Mouse (Mus musculus) cerebellum, adult 9-11 months (tissue): Measurements from ENCODE around the gene Slfn8.
"Not testable (repeated sequence)": the region's sequence is repeated elsewhere in the genome, so short reads cannot be mapped to it uniquely, and the experiment has no call there.

Experiments used
- DNase-seq: peaks from one replicate; pipeline ENCODE4 v3.0.0; 2022

Gene Slfn8

DNA sequence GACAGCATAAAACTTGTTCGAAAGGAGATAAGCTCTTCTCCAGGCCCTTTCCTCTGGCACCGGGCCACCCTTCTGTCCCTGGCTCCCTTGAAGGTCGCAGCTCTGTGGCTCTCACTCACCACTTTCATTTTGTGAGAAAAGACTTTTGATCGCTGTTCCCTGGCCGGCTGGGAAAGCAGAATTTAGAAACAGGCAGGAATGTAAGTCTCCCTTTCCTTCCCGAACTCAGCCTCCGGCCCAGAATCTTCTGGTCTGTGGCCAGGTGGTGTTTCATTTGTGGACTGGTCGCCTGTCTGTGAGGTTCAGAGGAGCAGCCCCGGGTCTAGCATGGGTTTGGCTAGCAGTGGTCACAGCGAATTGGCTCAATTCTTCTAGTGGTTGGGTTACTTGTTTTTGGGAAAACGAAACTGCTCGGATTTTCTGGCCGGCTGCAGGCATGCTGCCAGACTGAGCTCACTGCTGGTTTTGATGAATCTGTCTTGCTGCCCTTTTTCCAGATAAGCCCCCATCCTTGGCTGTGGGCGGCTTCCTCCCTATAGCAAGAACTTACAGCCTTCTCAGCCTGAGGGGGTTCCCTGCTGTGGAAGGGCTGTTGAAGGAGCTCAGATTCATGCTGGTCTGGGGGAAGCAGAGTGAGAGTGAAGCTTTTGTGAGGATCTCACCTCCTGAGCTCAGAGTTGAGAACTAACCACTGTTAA is 29.0 kb downstream of the Slfn8 start, which contains the start of gene Slfn9:
Gene Slfn9, minus strand, starts transcription at position 362 of the 698 bp plus-strand sequence.
- peak; percentile 2 for DNase-seq

DNA sequence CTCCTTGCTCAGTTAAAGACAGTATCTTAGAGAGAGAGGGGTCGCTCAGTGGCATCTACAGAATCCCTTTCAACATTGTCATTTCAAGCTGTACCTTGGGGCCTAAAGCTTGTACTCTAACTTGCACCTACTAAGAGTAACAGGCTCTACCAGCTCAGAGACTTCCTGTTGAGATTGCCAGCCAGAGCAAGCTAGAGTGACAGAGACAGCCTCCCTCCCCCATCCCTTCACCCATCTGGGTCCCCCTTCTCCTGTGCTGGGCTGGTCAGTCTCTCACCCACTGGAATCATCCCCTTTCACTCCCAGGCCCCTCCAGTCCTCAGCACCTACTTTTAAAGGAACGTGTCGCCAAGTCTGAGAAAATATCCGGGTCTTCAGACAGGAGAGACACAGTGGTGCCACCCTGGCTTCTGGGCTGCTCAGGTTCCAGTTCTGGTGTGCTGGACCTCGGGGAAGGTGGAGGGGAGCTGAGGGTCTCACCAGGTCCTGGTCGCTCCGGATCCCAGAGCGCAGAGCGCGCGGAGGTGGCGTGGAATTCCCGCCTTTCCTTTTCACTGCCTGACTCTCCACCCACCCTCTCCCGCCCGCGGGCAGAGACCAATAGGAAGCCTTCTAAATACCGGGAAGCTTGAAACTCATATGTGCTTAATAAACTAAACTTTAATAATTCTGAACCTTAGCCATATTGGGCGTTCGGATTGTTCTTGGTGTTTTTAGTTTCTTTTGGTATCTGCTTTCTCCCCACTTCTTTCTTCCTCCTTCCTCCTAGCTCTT is 29.8 kb downstream of the Slfn8 start:
- not testable (repeated sequence) for DNase-seq

DNA sequence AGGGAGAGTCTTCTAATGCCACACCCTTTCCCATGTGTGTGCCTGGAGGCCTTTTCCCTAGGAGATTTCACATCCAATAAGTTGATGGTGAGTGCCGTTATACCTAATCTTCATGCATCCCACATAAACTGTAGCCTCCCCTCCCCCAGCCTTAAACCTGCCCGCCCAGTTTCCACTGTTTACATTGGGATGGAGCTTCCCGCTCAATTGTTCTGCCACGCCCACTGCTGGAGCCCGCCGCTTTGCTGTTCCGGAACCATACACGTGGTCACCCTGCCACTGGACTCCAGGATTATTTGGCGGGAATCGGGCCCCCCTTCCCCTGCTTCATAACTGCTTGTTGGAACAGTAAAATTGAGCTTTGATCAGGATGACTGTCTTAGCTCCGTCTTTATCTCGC is 31.3 kb downstream of the Slfn8 start:
- no peak for DNase-seq

DNA sequence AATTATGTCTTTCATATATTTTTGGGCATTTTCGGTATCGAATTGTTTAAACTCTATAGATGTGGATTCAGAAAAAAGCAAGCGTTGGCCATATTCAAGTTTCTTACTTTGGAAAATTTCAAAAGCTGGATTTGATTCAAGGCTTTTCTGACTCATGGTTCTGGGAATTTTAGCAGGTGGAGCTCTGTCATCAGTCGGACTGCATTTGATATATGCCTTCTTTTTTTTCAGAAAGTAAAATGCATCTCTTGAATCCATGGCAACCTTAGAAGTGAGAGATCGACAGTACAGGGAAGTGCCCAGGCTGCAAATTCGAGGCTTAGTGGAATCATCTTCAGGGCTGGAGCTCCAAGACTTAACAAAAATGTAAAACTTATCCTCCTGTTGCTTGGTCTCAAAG is 33.0 kb downstream of the Slfn8 start:
- no peak for DNase-seq

DNA sequence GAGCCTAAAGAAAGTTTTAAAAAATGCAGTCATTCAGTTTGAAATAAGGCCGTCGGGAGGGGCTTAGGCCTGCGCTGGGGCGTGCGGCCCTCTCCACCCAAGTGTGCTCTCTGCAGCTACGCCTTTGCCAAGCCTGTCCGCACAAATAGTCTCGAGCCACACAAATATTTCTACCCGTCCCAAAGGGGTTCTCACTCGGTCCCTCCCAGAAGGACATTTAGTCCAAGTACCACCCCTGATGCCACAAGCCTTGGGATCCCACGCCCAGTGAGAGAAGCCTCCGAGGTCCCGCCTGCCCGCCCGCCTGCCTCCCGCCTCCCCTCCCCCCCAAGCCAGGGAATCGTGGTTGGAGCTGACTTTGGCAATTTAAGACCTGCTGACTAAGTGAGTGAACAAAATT is 37.4 kb downstream of the Slfn8 start:
- no peak for DNase-seq

DNA sequence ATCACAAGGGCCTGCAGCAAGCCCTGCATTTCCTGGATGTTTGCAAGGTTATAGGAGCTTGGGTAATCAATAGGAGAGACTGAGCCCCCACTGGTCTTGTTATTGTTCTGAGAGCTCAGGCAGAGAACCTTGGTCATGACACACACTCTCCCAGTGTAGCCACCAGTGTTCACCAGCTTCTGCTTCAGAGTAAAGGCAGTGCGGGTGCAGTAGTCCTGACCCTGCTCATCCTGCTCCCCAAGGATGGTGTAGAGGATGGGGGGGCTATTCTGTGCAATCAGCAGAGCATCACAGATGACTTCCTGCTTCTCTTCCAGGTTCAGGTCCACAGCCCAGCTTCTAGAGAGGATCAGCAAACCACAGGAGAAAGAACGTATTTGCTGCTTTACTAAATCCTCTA is 38.2 kb downstream of the Slfn8 start:
- not testable (repeated sequence) for DNase-seq

DNA sequence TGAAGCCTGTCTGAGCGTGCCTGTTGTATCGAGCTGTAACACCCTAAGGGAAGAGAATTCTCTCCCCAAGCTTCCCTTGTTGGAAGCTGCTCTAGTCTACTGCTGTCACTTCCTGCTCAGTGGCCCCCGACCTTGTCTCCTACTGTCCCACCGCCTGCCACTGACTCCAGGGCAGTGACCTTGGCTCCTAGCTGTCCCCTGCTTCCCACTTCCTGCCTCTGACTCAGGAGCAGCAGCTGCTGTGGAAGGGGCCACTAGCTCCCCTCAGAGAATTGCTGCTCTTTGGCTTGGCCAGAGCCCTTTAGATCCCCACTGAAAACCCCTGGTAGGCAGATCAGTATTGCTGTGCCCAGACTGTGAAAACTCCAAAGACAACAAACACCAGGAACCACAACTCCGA is 46.7 kb downstream of the Slfn8 start:
- DNase-seq, result no peak

DNA sequence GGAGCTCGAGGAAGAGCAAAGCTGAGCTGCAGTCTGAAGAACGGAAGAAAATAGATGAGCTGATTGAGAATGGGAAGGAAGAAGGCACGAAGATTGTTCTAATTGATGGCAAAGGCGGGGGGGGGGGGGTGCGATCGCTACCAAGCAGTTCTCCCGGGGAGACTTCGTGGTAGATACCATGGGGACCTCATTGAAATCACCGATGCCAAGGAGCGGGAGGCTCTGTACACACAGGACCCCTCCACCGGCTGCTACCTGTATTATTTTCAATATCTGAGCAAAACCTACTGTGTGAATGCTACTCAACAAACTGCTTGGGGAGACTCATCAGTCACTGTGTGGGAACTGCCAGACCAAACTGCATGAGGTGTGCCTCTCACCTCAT is 49.0 kb downstream of the Slfn8 start:
- DNase-seq, result no peak

DNA sequence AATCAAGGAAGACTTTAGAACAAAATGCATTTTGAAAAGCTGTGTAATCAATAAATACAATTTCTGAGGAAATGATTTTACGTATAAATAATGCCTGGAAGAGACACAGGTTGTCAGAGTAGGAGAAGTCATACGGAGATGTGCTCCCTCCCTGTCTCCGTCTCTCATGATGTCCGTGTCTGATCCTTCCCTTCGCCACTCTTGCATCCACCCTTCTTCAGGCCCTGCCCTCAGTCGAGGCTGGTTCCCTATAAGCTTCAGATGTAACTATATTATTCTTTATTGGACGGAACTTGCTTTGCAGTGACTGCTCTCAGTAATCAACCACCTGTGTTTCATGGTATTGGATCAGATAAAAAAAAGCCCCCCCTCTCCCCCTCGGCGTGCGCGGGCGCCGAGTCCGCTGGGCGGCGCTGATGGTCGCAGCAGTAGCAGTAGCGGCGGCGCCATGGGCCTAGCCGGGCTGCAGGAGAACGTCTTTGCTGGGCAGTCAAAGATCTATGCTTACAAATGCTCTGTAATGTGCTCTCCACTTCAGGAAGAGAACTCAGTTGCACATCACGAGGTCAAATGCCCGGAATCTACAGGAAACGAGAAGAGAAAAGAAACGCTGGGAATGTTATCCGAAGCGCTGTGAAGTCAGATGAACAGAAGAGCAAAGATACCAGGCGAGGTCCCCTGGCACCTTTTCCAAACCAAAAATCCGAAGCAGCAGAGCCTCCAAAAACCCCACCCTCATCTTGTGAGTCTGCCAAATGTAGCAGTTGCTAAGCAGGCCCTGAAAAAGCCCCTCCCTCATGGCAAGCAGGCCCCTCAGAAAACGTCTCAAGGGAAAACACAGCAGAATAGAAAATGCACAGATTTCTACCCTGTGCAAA is 49.7 kb downstream of the Slfn8 start:
- DNase-seq, result peak; percentile 41

DNA sequence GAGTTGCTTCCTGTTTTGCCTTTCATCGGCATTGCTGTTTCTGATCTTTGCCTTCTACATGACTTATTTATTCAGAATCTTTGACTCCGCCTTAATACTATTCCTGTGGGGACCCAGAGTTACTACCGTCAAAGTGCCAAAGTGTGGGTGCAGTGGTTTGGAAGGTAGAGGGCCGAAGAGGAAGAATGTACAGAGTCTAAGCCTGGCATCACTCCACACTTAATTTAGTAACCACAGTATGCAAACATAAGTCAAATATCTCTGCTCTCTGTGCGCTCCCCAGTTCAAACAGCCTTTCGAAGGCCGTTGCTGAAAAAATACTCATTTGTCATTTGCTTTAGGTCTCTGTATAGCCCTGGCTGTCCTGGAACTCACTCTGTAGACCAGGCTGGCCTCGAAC is 58.4 kb downstream of the Slfn8 start:
- no peak for DNase-seq

DNA sequence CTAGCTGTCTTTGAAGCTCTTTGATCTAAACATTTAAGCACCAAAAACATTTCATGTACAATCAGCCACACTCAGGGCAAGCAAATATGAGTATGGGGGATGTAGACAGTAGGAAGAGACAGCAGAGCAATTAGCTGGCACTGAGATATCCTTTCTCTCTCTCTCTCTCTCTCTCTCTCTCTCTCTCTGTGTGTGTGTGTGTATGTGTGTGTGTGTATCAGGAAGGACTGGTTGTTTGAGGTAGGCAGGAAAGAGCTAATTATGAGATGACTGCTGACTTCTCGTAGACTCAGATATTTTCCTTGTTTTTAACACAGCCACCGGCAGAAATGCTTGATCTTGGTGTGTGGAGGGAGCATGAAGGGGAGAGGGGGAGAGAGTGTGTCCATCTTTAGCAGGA is 58.9 kb downstream of the Slfn8 start:
- no peak for DNase-seq

DNA sequence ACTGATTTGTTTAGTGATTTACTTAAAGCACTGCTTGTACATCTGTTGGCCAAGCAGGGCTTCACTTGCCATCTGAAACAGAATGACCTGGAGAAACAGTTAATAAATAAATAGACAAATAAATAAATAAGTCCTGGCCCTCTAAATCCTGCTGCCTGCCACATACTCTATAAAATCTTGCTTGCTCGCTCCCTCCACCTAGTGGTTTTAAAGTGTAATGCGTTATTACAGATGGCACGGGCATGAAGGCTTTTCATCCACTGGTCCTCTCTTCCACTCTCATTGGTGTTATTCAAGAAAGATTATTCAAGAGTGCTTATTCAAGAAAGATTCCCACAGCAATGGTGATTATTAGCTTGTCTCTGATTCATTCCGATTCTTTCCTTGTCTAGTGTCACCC is 61.0 kb downstream of the Slfn8 start:
- DNase-seq, result peak; percentile 18

DNA sequence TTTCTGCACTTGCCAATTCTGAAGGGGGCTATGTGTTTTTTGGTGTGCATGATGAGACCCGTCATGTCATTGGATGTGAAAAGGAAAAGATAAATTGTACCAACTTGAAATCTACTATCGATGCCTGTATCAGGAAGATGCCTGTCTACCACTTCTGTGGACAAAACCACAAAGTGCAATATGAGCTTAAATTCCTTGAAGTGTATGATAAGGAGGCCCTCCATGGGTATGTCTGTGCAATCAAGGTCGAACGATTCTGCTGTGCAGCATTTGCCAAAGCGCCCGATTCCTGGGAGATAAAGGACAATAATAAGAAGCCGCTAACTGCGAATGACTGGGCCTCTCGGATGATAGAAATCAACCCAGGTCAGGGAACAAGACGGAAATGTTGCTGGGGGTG is 63.7 kb downstream of the Slfn8 start:
- DNase-seq, result no peak

DNA sequence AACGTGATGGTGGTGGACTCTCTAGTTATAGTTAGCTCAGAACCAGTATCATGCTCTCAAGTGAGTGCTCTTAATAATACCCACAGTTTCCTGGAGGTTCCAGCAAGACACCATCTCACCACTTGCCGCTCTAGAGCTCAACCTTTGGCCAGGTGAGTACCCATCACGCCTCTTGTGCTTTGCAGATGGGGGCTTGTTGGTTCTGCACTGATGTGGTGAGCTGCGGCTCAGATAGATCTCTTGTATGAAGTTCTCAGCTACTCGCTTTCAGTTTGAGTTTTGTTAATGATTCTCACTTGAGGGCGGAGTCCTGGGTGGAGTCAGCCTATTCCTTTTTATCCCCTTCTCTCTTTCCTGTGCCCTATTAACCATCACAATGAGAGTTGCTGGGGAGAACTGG is 66.0 kb downstream of the Slfn8 start:
- no peak for DNase-seq

DNA sequence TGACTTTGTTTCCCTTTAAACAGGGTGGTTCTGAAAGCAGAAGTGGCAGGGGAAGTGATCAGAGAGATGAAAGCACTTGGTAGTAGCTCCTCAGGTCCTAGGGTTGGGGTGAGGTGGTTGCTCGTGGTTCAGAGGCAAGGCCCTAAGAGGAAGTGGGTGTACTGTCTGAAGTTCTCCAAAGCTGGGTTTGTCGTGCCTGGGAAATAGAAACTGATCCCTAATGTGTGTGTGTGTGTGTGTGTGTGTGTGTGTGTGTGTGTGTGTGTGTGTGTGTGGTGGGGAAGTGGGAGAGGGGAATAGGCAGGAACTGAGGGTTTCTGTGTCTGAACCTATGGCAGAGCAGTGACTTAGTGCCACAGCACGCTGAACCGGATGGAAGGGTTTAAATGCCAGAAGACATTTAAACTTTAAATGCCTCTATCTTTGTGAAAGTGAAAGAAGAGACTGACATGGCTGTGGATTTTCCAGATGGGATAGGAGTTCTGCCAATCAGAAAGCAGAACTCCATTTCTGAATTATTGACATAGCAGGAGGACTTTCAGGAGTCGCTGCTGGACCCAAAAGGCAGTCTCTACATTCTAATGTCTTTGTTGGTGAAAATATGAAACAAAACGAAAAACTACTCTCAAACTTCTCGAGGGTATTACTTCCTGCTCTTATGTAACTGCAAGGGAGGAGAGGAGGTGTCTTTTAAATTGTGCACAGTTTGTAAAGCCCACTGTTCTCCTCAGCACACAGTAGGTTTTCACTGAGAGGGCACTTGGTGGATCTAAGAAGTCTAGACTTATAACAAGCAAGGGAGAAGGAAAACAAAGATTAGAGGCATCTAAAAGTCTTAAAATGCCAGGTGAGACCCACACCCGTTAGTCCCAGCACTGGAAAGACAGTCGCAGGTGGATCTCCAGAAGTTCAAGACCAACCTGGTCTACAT is 67.7 kb downstream of the Slfn8 start:
- DNase-seq, result no peak
